Mouse (Mus musculus): ENCODE data around the gene Add1. TPM values are rescaled to one million over a fixed set of nuclear protein-coding genes. Genes with fewer than 3 reads are reported as not detected.
"Not testable (repeated sequence)": the region's sequence is repeated elsewhere in the genome, so short reads cannot be mapped to it uniquely, and the experiment has no call there.

The Add1 gene
- total and polyA plus RNA-seq, 2 experiments from 2014 or later = 166 to 301 TPM

- ATAC-seq (ENCODE audit: low FRiP score) = no peak
- Histone ChIP-seq H3K9me3 (ENCODE audit: low read length) (no peaks in the 10 kb centered on the region), H3K27ac (ENCODE audit: low read depth, low read length) (no peak overlapping the region), H3K36me3 (ENCODE audit: insufficient read depth, low read length) (peaks cover 41% of the 10 kb centered on the region), H3K9ac (replicated peaks; ENCODE audit: low read length, poor library complexity, severe bottlenecking) (no peak overlapping the region), H3K27me3 (ENCODE audit: insufficient read depth, low read length) (no peaks in the 10 kb centered on the region), H3K4me1 (ENCODE audit: insufficient read depth, low read length) (no peaks in the 10 kb centered on the region), H3K4me2 (ENCODE audit: low read depth, low read length, poor library complexity, severe bottlenecking) (no peak overlapping the region), H3K4me3 (ENCODE audit: low read depth, low read length) (no peak overlapping the region)
- TF ChIP-seq CTCF (IDR thresholded peaks at IDR 0.05) = no peak
- DNase-seq (ENCODE audit: low spot score) = no peak
- WGBS = 93% methylated on average over 1 of the region's 1 CpGs
Observed at GRCm38 (mm10) chr5:34563854-34564253, 9.6 kb upstream of the Add1 start.

GRCm38 (mm10) chr5:34564291-34564690 lies 9.2 kb upstream of the Add1 start:
- Histone ChIP-seq H3K9me3 (ENCODE audit: low read length) (no peaks in the 10 kb centered on the region), H3K4me1 (ENCODE audit: insufficient read depth, low read length) (no peaks in the 10 kb centered on the region), H3K36me3 (ENCODE audit: insufficient read depth, low read length) (peaks cover 36% of the 10 kb centered on the region), H3K27me3 (ENCODE audit: insufficient read depth, low read length) (no peaks in the 10 kb centered on the region), H3K9ac (replicated peaks; ENCODE audit: low read length, poor library complexity, severe bottlenecking) (no peak overlapping the region), H3K4me2 (ENCODE audit: low read depth, low read length, poor library complexity, severe bottlenecking) (no peak overlapping the region), H3K4me3 (ENCODE audit: low read depth, low read length) (no peak overlapping the region), H3K27ac (ENCODE audit: low read depth, low read length) (no peak overlapping the region)
- WGBS = 90% methylated on average over 4 of the region's 4 CpGs
- DNase-seq (ENCODE audit: low spot score) = no peak
- no peak for TF ChIP-seq CTCF (IDR thresholded peaks at IDR 0.05)
- ATAC-seq (ENCODE audit: low FRiP score) = no peak

- 0 out of 2 replicates have a peak overlapping the region, but pooled peaks have one; percentile 18 for H3K27ac ChIP-seq (ENCODE audit: low read depth, low read length)
- H3K27me3 ChIP-seq (ENCODE audit: insufficient read depth, low read length) = no peaks in the 10 kb centered on the region
- H3K4me2 ChIP-seq (ENCODE audit: low read depth, low read length, poor library complexity, severe bottlenecking) = no peak overlapping the region
- no peaks in the 10 kb centered on the region for H3K4me1 ChIP-seq (ENCODE audit: insufficient read depth, low read length)
- H3K36me3 ChIP-seq (ENCODE audit: insufficient read depth, low read length) = peaks cover 22% of the 10 kb centered on the region
- no peaks in the 10 kb centered on the region for H3K9me3 ChIP-seq (ENCODE audit: low read length)
- ATAC-seq (ENCODE audit: low FRiP score) = no peak
- 67% methylated on average over 7 of the region's 7 CpGs for WGBS
- no peak overlapping the region for H3K4me3 ChIP-seq (ENCODE audit: low read depth, low read length)
- H3K9ac ChIP-seq (replicated peaks; ENCODE audit: low read length, poor library complexity, severe bottlenecking) = no peak overlapping the region
- DNase-seq (ENCODE audit: low spot score) = peak; percentile 48
- no peak for TF ChIP-seq CTCF (IDR thresholded peaks at IDR 0.05)
Observed at GRCm38 (mm10) chr5:34565545-34566283, 7.8 kb upstream of the Add1 start.

GRCm38 (mm10) chr5:34571551-34571950 lies 1.9 kb upstream of the Add1 start:
- Histone ChIP-seq H3K36me3 (ENCODE audit: insufficient read depth, low read length) (no peaks in the 10 kb centered on the region), H3K4me2 (ENCODE audit: low read depth, low read length, poor library complexity, severe bottlenecking) (no peak overlapping the region), H3K27ac (ENCODE audit: low read depth, low read length) (no peak overlapping the region), H3K9ac (replicated peaks; ENCODE audit: low read length, poor library complexity, severe bottlenecking) (no peak overlapping the region), H3K27me3 (ENCODE audit: insufficient read depth, low read length) (no peaks in the 10 kb centered on the region), H3K4me3 (ENCODE audit: low read depth, low read length) (no peak overlapping the region), H3K4me1 (ENCODE audit: insufficient read depth, low read length) (peaks cover 10% of the 10 kb centered on the region), H3K9me3 (ENCODE audit: low read length) (no peaks in the 10 kb centered on the region)
- no peak for DNase-seq (ENCODE audit: low spot score)
- TF ChIP-seq CTCF (IDR thresholded peaks at IDR 0.05) = no peak
- 83% methylated on average over 3 of the region's 3 CpGs for WGBS
- ATAC-seq (ENCODE audit: low FRiP score) = no peak

GRCm38 (mm10) chr5:34572568-34572967 lies 896 bp upstream of the Add1 start:
- Histone ChIP-seq H3K4me2 (ENCODE audit: low read depth, low read length, poor library complexity, severe bottlenecking) (peak overlapping the region; percentile 55), H3K4me1 (ENCODE audit: insufficient read depth, low read length) (peaks cover 10% of the 10 kb centered on the region), H3K9ac (replicated peaks; ENCODE audit: low read length, poor library complexity, severe bottlenecking) (peak overlapping the region; percentile 99; the same call in 1 of the 2 replicates), H3K27ac (ENCODE audit: low read depth, low read length) (peak overlapping the region; percentile 97), H3K4me3 (ENCODE audit: low read depth, low read length) (peak overlapping the region; percentile 85; the same call in 1 of the 2 replicates)
- ATAC-seq (ENCODE audit: low FRiP score); H3K36me3 ChIP-seq (ENCODE audit: insufficient read depth, low read length); H3K27me3 ChIP-seq (ENCODE audit: insufficient read depth, low read length); H3K9me3 ChIP-seq (ENCODE audit: low read length); DNase-seq (ENCODE audit: low spot score): not testable (repeated sequence)
- WGBS = 65% methylated on average over 4 of the region's 4 CpGs

GRCm38 (mm10) chr5:34574721-34575120 lies 1.3 kb downstream of the Add1 start:
- DNase-seq (ENCODE audit: low spot score) (no peak), ATAC-seq (ENCODE audit: low FRiP score) (no peak)
- Histone ChIP-seq H3K9me3 (ENCODE audit: low read length) (no peaks in the 10 kb centered on the region), H3K4me2 (ENCODE audit: low read depth, low read length, poor library complexity, severe bottlenecking) (peak overlapping the region; percentile 55), H3K27me3 (ENCODE audit: insufficient read depth, low read length) (no peaks in the 10 kb centered on the region), H3K9ac (replicated peaks; ENCODE audit: low read length, poor library complexity, severe bottlenecking) (peak overlapping the region; percentile 99), H3K27ac (ENCODE audit: low read depth, low read length) (no peak overlapping the region), H3K4me1 (ENCODE audit: insufficient read depth, low read length) (peaks cover 10% of the 10 kb centered on the region), H3K36me3 (ENCODE audit: insufficient read depth, low read length) (no peaks in the 10 kb centered on the region), H3K4me3 (ENCODE audit: low read depth, low read length) (peak overlapping the region; percentile 85)
- WGBS = 38% methylated on average over 10 of the region's 10 CpGs
- TF ChIP-seq CTCF (IDR thresholded peaks at IDR 0.05) = no peak

Data from midbrain, postnatal 0 days (tissue).